Mouse (Mus musculus): ENCODE measurements at regions not wholly inside any gene's neighbourhood (a gene's known extent, or its start where the extent isn't known, plus 50 kb on each side); places are given as distances from the start of the nearest gene placed in this dataset.

GRCm38 (mm10) chr5:64579494-64580339 lies 223.5 kb upstream of the Klf3 start:
- TF ChIP-seq CTCF (IDR thresholded peaks at IDR 0.05; ENCODE audit: borderline replicate concordance, insufficient read depth, low read depth, low read length) (no peak), POLR2A (IDR thresholded peaks at IDR 0.05; ENCODE audit: borderline replicate concordance, insufficient read depth, low read length) (no peak)
